Mouse (Mus musculus) hindbrain, embryonic 16.5 days (tissue): ENCODE data around the gene Shc2. TPM values are rescaled to one million over a fixed set of nuclear protein-coding genes. Genes with fewer than 3 reads are reported as not detected.
A peak's percentile ranks its signal among the peaks of the same experiment; 100 is the strongest.

ENCODE experiments used
- ATAC-seq: fragments of 200-750 bp; cut with Nextera tagmentation; 2 replicates; pipeline ENCODE4 v1.8.0; 2017; ENCODE audit warnings: moderate TSS enrichment, moderate library complexity
- H3K27ac ChIP-seq: fragments of 300-500 bp; sonication (generic); 2 replicates; pipeline ENCODE4 v1.5.1; 2014; ENCODE audit warnings: low read depth, mild to moderate bottlenecking, control low read depth, low read length, moderate library complexity
- H3K27me3 ChIP-seq: fragments of 300-500 bp; sonication (generic); replicated peaks from 2 replicates; pipeline ENCODE4 v1.6.1; 2014; ENCODE audit warnings: low read length; ENCODE audit not compliant: control insufficient read depth, insufficient read depth
- H3K36me3 ChIP-seq: fragments of 300-500 bp; sonication (generic); 2 replicates; pipeline ENCODE4 v1.6.1; 2014; ENCODE audit warnings: mild to moderate bottlenecking, low read length, moderate library complexity, mixed read lengths; ENCODE audit not compliant: control insufficient read depth, insufficient read depth
- H3K4me1 ChIP-seq: fragments of 300-500 bp; sonication (generic); 2 replicates; pipeline ENCODE4 v1.6.1; 2014; ENCODE audit warnings: low read depth, low read length; ENCODE audit not compliant: control insufficient read depth, insufficient read depth
- H3K4me2 ChIP-seq: fragments of 300-500 bp; sonication (generic); 2 replicates; pipeline ENCODE4 v1.6.1; 2014; ENCODE audit warnings: mild to moderate bottlenecking, low read length, control low read depth, moderate library complexity
- H3K4me3 ChIP-seq: fragments of 300-500 bp; sonication (generic); 2 replicates; pipeline ENCODE4 v1.5.1; 2014; ENCODE audit warnings: mild to moderate bottlenecking, low read length, control low read depth, moderate library complexity
- H3K9ac ChIP-seq: fragments of 300-500 bp; sonication (generic); 2 replicates; pipeline ENCODE4 v1.6.1; 2014; ENCODE audit warnings: low read depth, mild to moderate bottlenecking, control low read depth, low read length, moderate library complexity
- H3K9me3 ChIP-seq: fragments of 300-500 bp; sonication (generic); 2 replicates; pipeline ENCODE4 v1.6.1; 2014; ENCODE audit warnings: mild to moderate bottlenecking, low read length, moderate library complexity; ENCODE audit not compliant: control insufficient read depth
- WGBS: fragments of 180-500 bp; shearing (Covaris S2); extraction: QIAGEN DNeasy Blood & Tissue Kit; methylation state at CpG from one replicate; pipeline ENCODE4 v1.1.7; 2014; 5-methylcytosine and 5-hydroxymethylcytosine counted together
- polyA plus RNA-seq: library from polyadenylated mRNA; unstranded; fragments of >200 nt; fragmentation: Nextera tagmentation; extraction: Ambion mirVana; gene quantifications from 2 replicates; pipeline ENCODE4 v1.2.1, GENCODE M21; 2015

Shc2 gene
- polyA plus RNA-seq, 1 experiment from 2014 or later = 13.7 TPM

DNA sequence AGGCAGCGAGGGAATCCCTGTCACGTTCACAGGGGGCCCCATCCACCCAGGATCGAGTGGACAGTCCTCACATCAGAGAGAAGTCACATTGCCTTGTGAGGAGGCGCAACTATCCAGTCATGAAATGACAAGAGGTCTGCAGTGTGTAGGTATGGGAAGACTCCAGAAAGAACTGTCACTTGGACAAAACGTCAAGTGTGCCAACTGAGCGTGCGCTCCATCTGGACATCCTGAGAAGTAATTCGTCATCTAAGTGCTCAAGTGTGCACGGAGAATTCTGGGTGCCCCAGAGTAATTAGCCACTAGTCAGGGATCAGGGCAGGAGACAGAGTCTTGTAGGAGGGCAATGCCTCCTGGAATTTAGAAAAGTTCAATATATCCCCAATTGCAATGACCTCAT, 12.3 kb downstream of the Shc2 start:
- H3K27me3 ChIP-seq = no peaks in the 10 kb centered on the region

DNA sequence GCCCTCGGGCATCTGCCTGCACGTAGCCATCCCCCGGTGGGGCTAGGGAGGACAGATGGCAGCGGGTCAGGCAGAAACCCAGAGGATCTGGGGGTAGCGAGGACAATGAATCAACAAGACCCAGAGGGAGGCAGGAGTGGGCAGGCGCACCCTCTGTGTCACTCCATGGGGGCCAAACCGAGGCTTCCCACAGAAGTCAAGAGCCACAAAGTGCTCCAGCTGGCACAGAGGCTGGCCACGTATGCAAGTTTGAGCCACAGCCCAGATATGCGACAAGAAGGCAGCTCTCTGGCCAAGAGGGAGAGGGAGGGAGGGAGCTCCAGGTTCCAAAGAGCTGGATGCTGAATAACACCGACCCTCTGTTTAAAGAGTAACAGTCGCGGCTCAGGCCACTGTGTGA, 13.8 kb downstream of the Shc2 start:
- Histone ChIP-seq H3K4me1 (no peaks in the 10 kb centered on the region), H3K36me3 (no peaks in the 10 kb centered on the region), H3K4me3 (no peak overlapping the region), H3K9me3 (no peaks in the 10 kb centered on the region), H3K27ac (no peak overlapping the region), H3K27me3 (no peaks in the 10 kb centered on the region), H3K9ac (no peak overlapping the region), H3K4me2 (no peak overlapping the region)
- no peak for ATAC-seq
- 51% methylated on average over 12 of the region's 12 CpGs for WGBS

More for the DNA sequence above, 12.3 kb downstream of the Shc2 start:
- H3K4me1 ChIP-seq = no peaks in the 10 kb centered on the region
- H3K9ac ChIP-seq = no peak overlapping the region
- H3K4me3 ChIP-seq = no peak overlapping the region
- no peaks in the 10 kb centered on the region for H3K36me3 ChIP-seq
- H3K4me2 ChIP-seq = no peak overlapping the region
- H3K27ac ChIP-seq = no peak overlapping the region
- no peaks in the 10 kb centered on the region for H3K9me3 ChIP-seq
- no peak for ATAC-seq
- WGBS = 78% methylated on average over 9 of the region's 9 CpGs

GRCm38 (mm10) chr10:79616376-79616775, 21.3 kb downstream of the Shc2 start:
- Histone ChIP-seq H3K4me1 (peaks cover 23% of the 10 kb centered on the region), H3K27ac (no peak overlapping the region), H3K4me3 (no peak overlapping the region), H3K27me3 (peaks cover 11% of the 10 kb centered on the region), H3K9ac (no peak overlapping the region), H3K36me3 (no peaks in the 10 kb centered on the region), H3K9me3 (no peaks in the 10 kb centered on the region), H3K4me2 (no peak overlapping the region)
- ATAC-seq = no peak
- 85% methylated on average over 5 of the region's 5 CpGs for WGBS

DNA sequence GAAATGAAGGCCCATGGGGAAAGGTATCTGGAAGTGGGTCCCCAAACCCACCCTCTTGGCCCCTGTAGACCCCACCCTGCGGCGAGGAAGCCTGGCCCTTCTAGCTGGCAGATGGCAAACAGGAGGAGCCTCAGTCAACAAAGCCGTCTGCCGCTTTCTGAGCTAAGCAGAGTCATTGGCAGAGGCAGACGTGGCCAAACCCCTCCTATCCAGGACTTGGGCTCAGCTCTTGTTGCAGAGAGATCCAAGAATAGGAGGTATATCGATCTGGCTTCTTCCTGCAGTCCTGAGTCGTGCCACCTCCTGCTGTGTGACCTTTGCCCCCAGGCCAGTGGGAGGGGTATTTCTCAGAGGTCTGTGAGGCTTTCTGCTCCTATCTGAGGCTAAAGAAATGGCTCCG, 21.9 kb downstream of the Shc2 start:
- H3K27me3 ChIP-seq = peaks cover 11% of the 10 kb centered on the region
- H3K36me3 ChIP-seq = no peaks in the 10 kb centered on the region
- H3K4me1 ChIP-seq = peaks cover 28% of the 10 kb centered on the region
- 13% methylated on average over 8 of the region's 8 CpGs for WGBS
- H3K4me2 ChIP-seq = no peak overlapping the region
- ATAC-seq = no peak
- H3K9me3 ChIP-seq = no peaks in the 10 kb centered on the region
- no peak overlapping the region for H3K27ac ChIP-seq
- no peak overlapping the region for H3K4me3 ChIP-seq
- H3K9ac ChIP-seq = no peak overlapping the region; the same call in 1 of the 2 replicates

DNA sequence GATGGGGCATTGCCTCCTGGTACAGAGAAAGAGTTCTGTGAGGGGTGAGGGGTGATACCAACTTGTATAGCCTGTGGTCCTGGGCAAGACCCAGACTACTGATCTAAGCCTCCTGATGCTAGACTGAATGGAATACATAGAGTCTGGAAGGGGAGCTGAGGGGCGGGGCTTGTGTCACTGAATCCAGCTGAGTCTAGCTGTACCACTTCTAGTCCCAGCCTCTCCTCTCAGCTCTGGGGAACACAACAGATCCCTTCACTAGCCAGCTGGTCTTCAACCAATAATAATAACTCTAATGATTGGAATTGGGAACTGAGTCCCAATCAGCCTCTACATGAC, 23.4 kb downstream of the Shc2 start:
- ATAC-seq = no peak
- Histone ChIP-seq H3K27ac (no peak overlapping the region), H3K9ac (no peak overlapping the region), H3K36me3 (no peaks in the 10 kb centered on the region), H3K4me2 (peak overlapping the region; percentile 99), H3K9me3 (no peaks in the 10 kb centered on the region), H3K27me3 (peaks cover 11% of the 10 kb centered on the region), H3K4me1 (peaks cover 28% of the 10 kb centered on the region), H3K4me3 (peak overlapping the region; percentile 69)
- WGBS = 82% methylated on average over 1 of the region's 1 CpGs

GRCm38 (mm10) chr10:79613578-79614304, 24.0 kb downstream of the Shc2 start, which contains the start of gene C2cd4c:
C2cd4c (minus strand) TSS chr10:79614025.
- H3K4me3 ChIP-seq = peak within 1 kb of the TSS; percentile 69
- H3K4me2 ChIP-seq = peak within 1 kb of the TSS; percentile 99
- peaks cover 11% of the 10 kb centered on the region for H3K27me3 ChIP-seq
- H3K4me1 ChIP-seq = peaks cover 28% of the 10 kb centered on the region
- WGBS = under 1% methylated on average over 42 of the region's 60 CpGs
- H3K27ac ChIP-seq = peak within 1 kb of the TSS; percentile 56; the same call in 1 of the 2 replicates
- H3K9me3 ChIP-seq = no peaks in the 10 kb centered on the region
- peak within 1 kb of the TSS; percentile 76 for H3K9ac ChIP-seq
- peak; percentile 91 for ATAC-seq
- H3K36me3 ChIP-seq = no peaks in the 10 kb centered on the region

GRCm38 (mm10) chr10:79612192-79613135, 25.3 kb downstream of the Shc2 start:
- ATAC-seq = peak; percentile 3; the same call in 1 of the 2 replicates
- peak overlapping the region; percentile 48 for H3K9ac ChIP-seq
- peak overlapping the region; percentile 99 for H3K4me2 ChIP-seq
- H3K27ac ChIP-seq = no peak overlapping the region
- no peaks in the 10 kb centered on the region for H3K9me3 ChIP-seq
- peaks cover 28% of the 10 kb centered on the region for H3K4me1 ChIP-seq
- peaks cover 11% of the 10 kb centered on the region for H3K27me3 ChIP-seq
- H3K4me3 ChIP-seq = peak overlapping the region; percentile 69
- WGBS = 9% methylated on average over 48 of the region's 51 CpGs
- H3K36me3 ChIP-seq = no peaks in the 10 kb centered on the region

GRCm38 (mm10) chr10:79611296-79611695, 26.4 kb downstream of the Shc2 start:
- no peaks in the 10 kb centered on the region for H3K9me3 ChIP-seq
- no peak overlapping the region; the same call in 1 of the 2 replicates for H3K4me2 ChIP-seq
- peaks cover 28% of the 10 kb centered on the region for H3K4me1 ChIP-seq
- no peak for ATAC-seq
- H3K4me3 ChIP-seq = no peak overlapping the region
- peaks cover 11% of the 10 kb centered on the region for H3K27me3 ChIP-seq
- no peaks in the 10 kb centered on the region for H3K36me3 ChIP-seq
- 19% methylated on average over 5 of the region's 5 CpGs for WGBS
- no peak overlapping the region for H3K9ac ChIP-seq
- no peak overlapping the region for H3K27ac ChIP-seq

GRCm38 (mm10) chr10:79609276-79609675, 28.4 kb downstream of the Shc2 start:
- no peak overlapping the region for H3K27ac ChIP-seq
- H3K9ac ChIP-seq = no peak overlapping the region
- H3K4me3 ChIP-seq = no peak overlapping the region
- peaks cover 28% of the 10 kb centered on the region for H3K4me1 ChIP-seq
- WGBS = 76% methylated on average over 3 of the region's 3 CpGs
- no peaks in the 10 kb centered on the region for H3K9me3 ChIP-seq
- H3K27me3 ChIP-seq = peaks cover 11% of the 10 kb centered on the region
- no peak for ATAC-seq
- no peaks in the 10 kb centered on the region for H3K36me3 ChIP-seq
- no peak overlapping the region for H3K4me2 ChIP-seq
